Mouse (Mus musculus) neural tube, embryonic 13.5 days (tissue): ENCODE results near the gene Ppp1ca. TPM values are rescaled to one million over a fixed set of nuclear protein-coding genes. Genes with fewer than 3 reads are reported as not detected.

Experiments
- ATAC-seq: fragments of 200-750 bp; cut with Nextera tagmentation; 2 replicates; pipeline ENCODE4 v1.8.0; 2017; ENCODE audit warnings: low read depth, mild to moderate bottlenecking, moderate TSS enrichment, moderate library complexity
- H3K27ac ChIP-seq: fragments of 300-500 bp; sonication (generic); replicated peaks from 2 replicates; pipeline ENCODE4 v1.5.1; 2015; ENCODE audit warnings: moderate library complexity, mild to moderate bottlenecking, inconsistent platforms
- H3K27me3 ChIP-seq: fragments of 300-500 bp; sonication (generic); 2 replicates; pipeline ENCODE4 v1.6.1; 2015; ENCODE audit warnings: mild to moderate bottlenecking, inconsistent platforms
- H3K36me3 ChIP-seq: fragments of 300-500 bp; sonication (generic); 2 replicates; pipeline ENCODE4 v1.6.1; 2015; ENCODE audit warnings: mild to moderate bottlenecking, inconsistent platforms
- H3K4me1 ChIP-seq: fragments of 300-500 bp; sonication (generic); replicated peaks from 2 replicates; pipeline ENCODE4 v1.6.1; 2015; ENCODE audit warnings: inconsistent platforms
- H3K4me2 ChIP-seq: fragments of 300-500 bp; sonication (generic); 2 replicates; pipeline ENCODE4 v1.6.1; 2015; ENCODE audit warnings: inconsistent platforms, mild to moderate bottlenecking, moderate library complexity
- H3K4me3 ChIP-seq: fragments of 300-500 bp; sonication (generic); 2 replicates; pipeline ENCODE4 v1.5.1; 2015; ENCODE audit warnings: mild to moderate bottlenecking, inconsistent platforms
- H3K9ac ChIP-seq: fragments of 300-500 bp; sonication (generic); 2 replicates; pipeline ENCODE4 v1.6.1; 2015; ENCODE audit warnings: moderate library complexity, mild to moderate bottlenecking, inconsistent platforms
- H3K9me3 ChIP-seq: fragments of 300-500 bp; sonication (generic); 2 replicates; pipeline ENCODE4 v1.6.1; 2016; ENCODE audit warnings: inconsistent platforms
- WGBS: fragments of 180-500 bp; shearing (Covaris S2); methylation state at CpG from one replicate; pipeline ENCODE4 v1.1.7; 2015; 5-methylcytosine and 5-hydroxymethylcytosine counted together
- polyA plus RNA-seq: library from polyadenylated mRNA; unstranded; fragments of >200 nt; fragmentation: Nextera tagmentation; extraction: Ambion mirVana; gene quantifications from 2 replicates; pipeline ENCODE4 v1.2.1, GENCODE M21; 2015

The Ppp1ca gene
- polyA plus RNA-seq, 1 experiment from 2014 or later: 683 TPM

- Histone ChIP-seq H3K4me3 (no peak overlapping the region), H3K4me2 (no peak overlapping the region), H3K27me3 (peaks cover 50% of the 10 kb centered on the region), H3K36me3 (no peaks in the 10 kb centered on the region), H3K4me1 (peaks cover 32% of the 10 kb centered on the region), H3K9me3 (no peaks in the 10 kb centered on the region), H3K27ac (no peak overlapping the region), H3K9ac (no peak overlapping the region)
- ATAC-seq: no peak
- 79% methylated on average over 6 of the region's 6 CpGs for WGBS
Observed at GRCm38 (mm10) chr19:4219943-4220342, 28.1 kb downstream of the Ppp1ca start.

- Histone ChIP-seq H3K9me3 (no peaks in the 10 kb centered on the region), H3K9ac (no peak overlapping the region), H3K36me3 (no peaks in the 10 kb centered on the region), H3K4me3 (no peak overlapping the region), H3K4me1 (peaks cover 28% of the 10 kb centered on the region), H3K4me2 (no peak overlapping the region), H3K27me3 (peaks cover 45% of the 10 kb centered on the region), H3K27ac (no peak overlapping the region)
- 59% methylated on average over 4 of the region's 4 CpGs for WGBS
- ATAC-seq: no peak
Observed at GRCm38 (mm10) chr19:4220416-4220815, 28.6 kb downstream of the Ppp1ca start.

GRCm38 (mm10) chr19:4220957-4221743 is 29.3 kb downstream of the Ppp1ca start:
- no peaks in the 10 kb centered on the region for H3K9me3 ChIP-seq
- no peak overlapping the region for H3K4me3 ChIP-seq
- H3K4me2 ChIP-seq: no peak overlapping the region
- no peaks in the 10 kb centered on the region for H3K36me3 ChIP-seq
- H3K4me1 ChIP-seq: peaks cover 22% of the 10 kb centered on the region
- WGBS: 48% methylated on average over 14 of the region's 14 CpGs
- H3K27me3 ChIP-seq: peaks cover 41% of the 10 kb centered on the region
- ATAC-seq: no peak
- H3K27ac ChIP-seq: no peak overlapping the region
- no peak overlapping the region for H3K9ac ChIP-seq

GRCm38 (mm10) chr19:4222165-4222564 is 30.3 kb downstream of the Ppp1ca start:
- peak; percentile 33; the same call in 1 of the 2 replicates for ATAC-seq
- 75% methylated on average over 11 of the region's 11 CpGs for WGBS
- peaks cover 33% of the 10 kb centered on the region for H3K27me3 ChIP-seq

GRCm38 (mm10) chr19:4226779-4227178 is 34.9 kb downstream of the Ppp1ca start:
- Histone ChIP-seq H3K4me2 (no peak overlapping the region), H3K36me3 (no peaks in the 10 kb centered on the region), H3K9me3 (no peaks in the 10 kb centered on the region), H3K27me3 (peaks cover 36% of the 10 kb centered on the region), H3K4me3 (no peak overlapping the region), H3K27ac (no peak overlapping the region), H3K4me1 (peaks cover 5% of the 10 kb centered on the region), H3K9ac (no peak overlapping the region)
- WGBS: 87% methylated on average over 7 of the region's 7 CpGs
- no peak for ATAC-seq

More at GRCm38 (mm10) chr19:4222165-4222564, 30.3 kb downstream of the Ppp1ca start:
- no peaks in the 10 kb centered on the region for H3K36me3 ChIP-seq
- H3K9ac ChIP-seq: no peak overlapping the region
- H3K4me2 ChIP-seq: no peak overlapping the region
- no peak overlapping the region for H3K27ac ChIP-seq
- H3K4me1 ChIP-seq: peaks cover 18% of the 10 kb centered on the region
- H3K4me3 ChIP-seq: no peak overlapping the region
- H3K9me3 ChIP-seq: no peaks in the 10 kb centered on the region

GRCm38 (mm10) chr19:4227446-4227845 is 35.6 kb downstream of the Ppp1ca start:
- Histone ChIP-seq H3K9me3 (no peaks in the 10 kb centered on the region), H3K4me3 (no peak overlapping the region), H3K9ac (0 out of 2 replicates have a peak overlapping the region, but pooled peaks have one; percentile 0), H3K27ac (no peak overlapping the region), H3K4me1 (peaks cover 11% of the 10 kb centered on the region), H3K4me2 (no peak overlapping the region), H3K36me3 (no peaks in the 10 kb centered on the region), H3K27me3 (peaks cover 36% of the 10 kb centered on the region)
- WGBS: 70% methylated on average over 5 of the region's 5 CpGs
- ATAC-seq: no peak

GRCm38 (mm10) chr19:4227894-4228678 is 36.2 kb downstream of the Ppp1ca start:
- 16% methylated on average over 8 of the region's 8 CpGs for WGBS
- Histone ChIP-seq H3K9me3 (no peaks in the 10 kb centered on the region), H3K36me3 (no peaks in the 10 kb centered on the region), H3K4me3 (no peak overlapping the region), H3K9ac (0 out of 2 replicates have a peak overlapping the region, but pooled peaks have one; percentile 0), H3K4me2 (no peak overlapping the region), H3K27me3 (peaks cover 36% of the 10 kb centered on the region), H3K4me1 (peaks cover 13% of the 10 kb centered on the region), H3K27ac (no peak overlapping the region)
- no peak for ATAC-seq

- Histone ChIP-seq H3K9ac (no peak overlapping the region), H3K9me3 (no peaks in the 10 kb centered on the region), H3K4me3 (no peak overlapping the region), H3K4me1 (peaks cover 13% of the 10 kb centered on the region), H3K4me2 (no peak overlapping the region), H3K27ac (no peak overlapping the region), H3K27me3 (peaks cover 36% of the 10 kb centered on the region), H3K36me3 (no peaks in the 10 kb centered on the region)
- ATAC-seq: no peak
- WGBS: 76% methylated on average over 4 of the region's 4 CpGs
Observed at GRCm38 (mm10) chr19:4228891-4229290, 37.0 kb downstream of the Ppp1ca start.

GRCm38 (mm10) chr19:4229451-4230076 is 37.7 kb downstream of the Ppp1ca start:
- Histone ChIP-seq H3K4me2 (no peak overlapping the region), H3K4me3 (no peak overlapping the region), H3K27me3 (peaks cover 36% of the 10 kb centered on the region), H3K27ac (no peak overlapping the region), H3K9me3 (no peaks in the 10 kb centered on the region), H3K36me3 (no peaks in the 10 kb centered on the region), H3K9ac (0 out of 2 replicates have a peak overlapping the region, but pooled peaks have one; percentile 28), H3K4me1 (peaks cover 13% of the 10 kb centered on the region)
- no peak for ATAC-seq
- WGBS: 42% methylated on average over 9 of the region's 9 CpGs

- Histone ChIP-seq H3K27ac (no peak overlapping the region), H3K36me3 (no peaks in the 10 kb centered on the region), H3K4me2 (no peak overlapping the region), H3K9me3 (no peaks in the 10 kb centered on the region), H3K27me3 (peaks cover 36% of the 10 kb centered on the region), H3K4me1 (peaks cover 13% of the 10 kb centered on the region), H3K9ac (peak overlapping the region; percentile 17; the same call in 1 of the 2 replicates), H3K4me3 (no peak overlapping the region)
- no peak for ATAC-seq
- WGBS: 75% methylated on average over 8 of the region's 8 CpGs
Observed at GRCm38 (mm10) chr19:4230415-4230814, 38.5 kb downstream of the Ppp1ca start.

GRCm38 (mm10) chr19:4231253-4232185 is 39.7 kb downstream of the Ppp1ca start, which contains the start of gene Pold4:
Pold4 (plus strand) TSS chr19:4231899.
- H3K9me3 ChIP-seq: no peaks in the 10 kb centered on the region
- H3K27me3 ChIP-seq: peaks cover 32% of the 10 kb centered on the region
- peak within 1 kb of the TSS; percentile 78 for H3K4me2 ChIP-seq
- no peaks in the 10 kb centered on the region for H3K36me3 ChIP-seq
- WGBS: 11% methylated on average over 26 of the region's 26 CpGs
- peak within 1 kb of the TSS; percentile 82 for H3K27ac ChIP-seq
- H3K9ac ChIP-seq: peak within 1 kb of the TSS; percentile 82
- H3K4me3 ChIP-seq: peak within 1 kb of the TSS; percentile 55
- peaks cover 13% of the 10 kb centered on the region for H3K4me1 ChIP-seq
- ATAC-seq: peak; percentile 89
